Mouse (Mus musculus): ENCODE results near the gene Ttc21a. TPM values are rescaled to one million over a fixed set of nuclear protein-coding genes. Genes with fewer than 3 reads are reported as not detected.

The Ttc21a gene
- polyA plus RNA-seq, 1 experiment from 2014 or later: 0.39 TPM

- Histone ChIP-seq H3K4me2 (ENCODE audit: low read depth, low read length) (peak overlapping the region; percentile 41), H3K9me3 (replicated peaks; ENCODE audit: control insufficient read depth, low read length) (no peaks in the 10 kb centered on the region), H3K9ac (ENCODE audit: low read length) (peak overlapping the region; percentile 39; the same call in 1 of the 2 replicates), H3K27me3 (ENCODE audit: control insufficient read depth, insufficient read depth, low read length) (no peaks in the 10 kb centered on the region), H3K4me3 (ENCODE audit: low read length) (peak overlapping the region; percentile 37), H3K27ac (ENCODE audit: low read length) (peak overlapping the region; percentile 56), H3K36me3 (ENCODE audit: control insufficient read depth, insufficient read depth) (peaks cover 27% of the 10 kb centered on the region), H3K4me1 (ENCODE audit: control insufficient read depth, insufficient read depth, low read length) (peaks cover 54% of the 10 kb centered on the region)
- 20% methylated on average over 17 of the region's 17 CpGs for whole genome bisulfite sequencing
- ATAC-seq (replicated peaks; ENCODE audit: extremely low read depth, insufficient read depth, low FRiP score): no peak
These were observed 39.5 kb downstream of the Ttc21a start for GRCm38 (mm10) chr9:119976704-119977556.

GRCm38 (mm10) chr9:119977557-119978060 is 40.2 kb downstream of the Ttc21a start:
- ATAC-seq (replicated peaks; ENCODE audit: extremely low read depth, insufficient read depth, low FRiP score): no peak
- no peaks in the 10 kb centered on the region for H3K9me3 ChIP-seq (replicated peaks; ENCODE audit: control insufficient read depth, low read length)
- H3K27me3 ChIP-seq (ENCODE audit: control insufficient read depth, insufficient read depth, low read length): no peaks in the 10 kb centered on the region
- H3K4me2 ChIP-seq (ENCODE audit: low read depth, low read length): peak overlapping the region; percentile 41
- peaks cover 61% of the 10 kb centered on the region for H3K4me1 ChIP-seq (ENCODE audit: control insufficient read depth, insufficient read depth, low read length)
- H3K27ac ChIP-seq (ENCODE audit: low read length): peak overlapping the region; percentile 56
- H3K36me3 ChIP-seq (ENCODE audit: control insufficient read depth, insufficient read depth): peaks cover 21% of the 10 kb centered on the region
- H3K9ac ChIP-seq (ENCODE audit: low read length): peak overlapping the region; percentile 39
- 12% methylated on average over 5 of the region's 5 CpGs for WGBS
- peak overlapping the region; percentile 37 for H3K4me3 ChIP-seq (ENCODE audit: low read length)

- Histone ChIP-seq H3K9ac (ENCODE audit: low read length) (peak overlapping the region; percentile 39), H3K27me3 (ENCODE audit: control insufficient read depth, insufficient read depth, low read length) (no peaks in the 10 kb centered on the region), H3K4me1 (ENCODE audit: control insufficient read depth, insufficient read depth, low read length) (peaks cover 62% of the 10 kb centered on the region), H3K4me2 (ENCODE audit: low read depth, low read length) (peak overlapping the region; percentile 41), H3K4me3 (ENCODE audit: low read length) (peak overlapping the region; percentile 37), H3K9me3 (replicated peaks; ENCODE audit: control insufficient read depth, low read length) (no peaks in the 10 kb centered on the region), H3K36me3 (ENCODE audit: control insufficient read depth, insufficient read depth) (peaks cover 15% of the 10 kb centered on the region), H3K27ac (ENCODE audit: low read length) (peak overlapping the region; percentile 62)
- WGBS: 54% methylated on average over 9 of the region's 9 CpGs
- ATAC-seq (replicated peaks; ENCODE audit: extremely low read depth, insufficient read depth, low FRiP score): no peak
These were observed 40.9 kb downstream of the Ttc21a start for GRCm38 (mm10) chr9:119978151-119978810.

- Histone ChIP-seq H3K27ac (ENCODE audit: low read length) (peak overlapping the region; percentile 62), H3K9me3 (replicated peaks; ENCODE audit: control insufficient read depth, low read length) (no peaks in the 10 kb centered on the region), H3K36me3 (ENCODE audit: control insufficient read depth, insufficient read depth) (peaks cover 8% of the 10 kb centered on the region), H3K27me3 (ENCODE audit: control insufficient read depth, insufficient read depth, low read length) (no peaks in the 10 kb centered on the region), H3K4me3 (ENCODE audit: low read length) (no peak overlapping the region), H3K9ac (ENCODE audit: low read length) (peak overlapping the region; percentile 29; the same call in 1 of the 2 replicates), H3K4me1 (ENCODE audit: control insufficient read depth, insufficient read depth, low read length) (peaks cover 63% of the 10 kb centered on the region), H3K4me2 (ENCODE audit: low read depth, low read length) (no peak overlapping the region; the same call in 1 of the 2 replicates)
- ATAC-seq (replicated peaks; ENCODE audit: extremely low read depth, insufficient read depth, low FRiP score): no peak
- WGBS: 68% methylated on average over 6 of the region's 6 CpGs
These were observed 41.5 kb downstream of the Ttc21a start for GRCm38 (mm10) chr9:119978811-119979441.

GRCm38 (mm10) chr9:119979749-119980148 is 42.3 kb downstream of the Ttc21a start:
- H3K27me3 ChIP-seq (ENCODE audit: control insufficient read depth, insufficient read depth, low read length): no peaks in the 10 kb centered on the region
- no peak overlapping the region for H3K4me3 ChIP-seq (ENCODE audit: low read length)
- H3K4me1 ChIP-seq (ENCODE audit: control insufficient read depth, insufficient read depth, low read length): peaks cover 71% of the 10 kb centered on the region
- H3K36me3 ChIP-seq (ENCODE audit: control insufficient read depth, insufficient read depth): peaks cover 5% of the 10 kb centered on the region; the same call in 1 of the 2 replicates
- ATAC-seq (replicated peaks; ENCODE audit: extremely low read depth, insufficient read depth, low FRiP score): no peak
- peak overlapping the region; percentile 3; the same call in 1 of the 2 replicates for H3K27ac ChIP-seq (ENCODE audit: low read length)
- H3K4me2 ChIP-seq (ENCODE audit: low read depth, low read length): no peak overlapping the region
- H3K9ac ChIP-seq (ENCODE audit: low read length): no peak overlapping the region
- H3K9me3 ChIP-seq (replicated peaks; ENCODE audit: control insufficient read depth, low read length): no peaks in the 10 kb centered on the region
- WGBS: 57% methylated on average over 2 of the region's 2 CpGs

GRCm38 (mm10) chr9:119980770-119981182 is 43.4 kb downstream of the Ttc21a start:
- peak overlapping the region; percentile 90 for H3K4me3 ChIP-seq (ENCODE audit: low read length)
- WGBS: 0% methylated on average over 4 of the region's 4 CpGs
- peak overlapping the region; percentile 95 for H3K27ac ChIP-seq (ENCODE audit: low read length)
- no peaks in the 10 kb centered on the region for H3K36me3 ChIP-seq (ENCODE audit: control insufficient read depth, insufficient read depth)
- peaks cover 71% of the 10 kb centered on the region for H3K4me1 ChIP-seq (ENCODE audit: control insufficient read depth, insufficient read depth, low read length)
- H3K9ac ChIP-seq (ENCODE audit: low read length): peak overlapping the region; percentile 93
- no peaks in the 10 kb centered on the region for H3K9me3 ChIP-seq (replicated peaks; ENCODE audit: control insufficient read depth, low read length)
- no peak for ATAC-seq (replicated peaks; ENCODE audit: extremely low read depth, insufficient read depth, low FRiP score)
- H3K27me3 ChIP-seq (ENCODE audit: control insufficient read depth, insufficient read depth, low read length): no peaks in the 10 kb centered on the region
- peak overlapping the region; percentile 93 for H3K4me2 ChIP-seq (ENCODE audit: low read depth, low read length)

GRCm38 (mm10) chr9:119981183-119982179 is 44.1 kb downstream of the Ttc21a start:
- peaks cover 68% of the 10 kb centered on the region for H3K4me1 ChIP-seq (ENCODE audit: control insufficient read depth, insufficient read depth, low read length)
- H3K27me3 ChIP-seq (ENCODE audit: control insufficient read depth, insufficient read depth, low read length): no peaks in the 10 kb centered on the region
- H3K4me3 ChIP-seq (ENCODE audit: low read length): peak overlapping the region; percentile 90
- no peaks in the 10 kb centered on the region for H3K36me3 ChIP-seq (ENCODE audit: control insufficient read depth, insufficient read depth)
- WGBS: under 1% methylated on average over 16 of the region's 16 CpGs
- peak overlapping the region; percentile 93 for H3K4me2 ChIP-seq (ENCODE audit: low read depth, low read length)
- peak overlapping the region; percentile 93 for H3K9ac ChIP-seq (ENCODE audit: low read length)
- H3K27ac ChIP-seq (ENCODE audit: low read length): peak overlapping the region; percentile 95
- H3K9me3 ChIP-seq (replicated peaks; ENCODE audit: control insufficient read depth, low read length): no peaks in the 10 kb centered on the region
- peak; percentile 68 for ATAC-seq (replicated peaks; ENCODE audit: extremely low read depth, insufficient read depth, low FRiP score)

Data from heart, embryonic 16.5 days (tissue).